Mouse (Mus musculus): ENCODE measurements around the gene Ephb2.

DNA sequence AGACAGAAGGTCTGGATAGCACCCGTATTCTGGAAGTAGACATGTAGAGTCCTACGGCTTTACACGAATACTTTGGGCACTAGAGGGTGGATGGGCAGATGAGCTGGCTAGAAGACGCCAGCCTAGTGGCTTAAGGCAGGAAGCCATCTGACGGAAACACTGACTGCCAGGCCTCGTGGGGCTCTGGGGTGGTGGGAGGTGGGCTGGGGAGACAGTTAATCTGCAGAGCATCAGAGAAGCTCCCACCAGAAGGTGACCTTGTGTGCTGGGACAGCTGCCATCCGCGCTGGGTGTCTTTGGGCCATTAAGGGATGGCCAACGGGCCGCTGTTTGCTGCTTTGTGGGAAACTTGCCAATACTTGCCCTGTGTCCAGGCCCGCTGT is 183.3 kb downstream of the Ephb2 start:
- TF ChIP-seq CTCF (IDR thresholded peaks at IDR 0.05; ENCODE audit: low read depth), result no peak
- TF ChIP-seq EP300 (IDR thresholded peaks at IDR 0.05; ENCODE audit: low read depth), result no peak
